In the genomic region with DNA sequence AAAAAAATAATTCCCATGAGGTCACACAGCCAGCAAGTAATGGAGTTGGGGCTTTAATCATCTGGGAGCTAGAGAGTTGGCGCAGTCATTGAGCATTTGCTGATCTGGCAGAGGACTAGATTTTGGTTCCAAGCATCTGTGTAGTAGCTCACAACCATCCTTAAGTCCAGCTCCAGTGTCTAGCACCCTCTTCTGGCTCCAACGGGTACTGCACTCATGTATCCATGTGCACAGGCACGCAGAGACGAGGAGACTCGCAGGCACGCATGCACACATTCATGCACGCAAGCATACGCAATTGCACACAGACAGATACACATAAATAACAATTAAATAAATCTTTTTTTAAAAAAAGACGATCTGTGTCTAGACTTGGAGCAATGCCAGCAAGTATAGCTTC, we compare ENCODE assay signal across 11 mouse cellular contexts.
DNase-seq lines count a peak whose midpoint lies in the region; ATAC-seq and TF ChIP-seq lines count a peak whose summit lies in the region.
"Had no signal": no experiment of that assay in that cellular context is flagged by ENCODE, and none has a peak within 500 bp of the region (broad histone marks: within the 10 kb centered on the region; RNA-seq: fewer than 3 reads in every experiment).

No protein-coding gene starts in this region.

- TF ChIP-seq POLR2A in small intestine, adult 2 months (IDR thresholded peaks at IDR 0.05; ENCODE audit: low read depth, low read length), result no peak

- H3K27ac ChIP-seq in intestine, postnatal 0 days (ENCODE audit: low read depth, low read length), result no peak overlapping the region
- H3K27ac ChIP-seq in intestine, embryonic 16.5 days (ENCODE audit: low read length), result no peak overlapping the region
- H3K27ac ChIP-seq in small intestine, adult 2 months (ENCODE audit: insufficient read depth, low read depth, low read length), result no peak overlapping the region
- H3K27ac ChIP-seq in midbrain, embryonic 16.5 days (ENCODE audit: low read length), result no peak overlapping the region
- H3K27ac ChIP-seq: hindbrain, embryonic 15.5 days; liver, embryonic 15.5 days had no signal

- no peak overlapping the region for H3K4me3 ChIP-seq in intestine, postnatal 0 days (ENCODE audit: low read depth, low read length)
- H3K4me3 ChIP-seq in intestine, embryonic 16.5 days (ENCODE audit: low read length), result no peak overlapping the region
- H3K4me3 ChIP-seq in small intestine, adult 2 months (ENCODE audit: low read depth, low read length), result no peak overlapping the region
- no peak overlapping the region for H3K4me3 ChIP-seq in midbrain, embryonic 16.5 days (ENCODE audit: low read depth, low read length)
- H3K4me3 ChIP-seq: hindbrain, embryonic 15.5 days; liver, embryonic 15.5 days had no signal

- H3K4me2 ChIP-seq in intestine, postnatal 0 days (replicated peaks; ENCODE audit: low read depth), result no peak overlapping the region
- no peak overlapping the region for H3K4me2 ChIP-seq in intestine, embryonic 16.5 days (ENCODE audit: low read depth, low read length)
- no peak overlapping the region for H3K4me2 ChIP-seq in midbrain, embryonic 16.5 days (ENCODE audit: low read length)
- H3K4me2 ChIP-seq: hindbrain, embryonic 15.5 days; liver, embryonic 15.5 days had no signal

- H3K27me3 ChIP-seq in intestine, postnatal 0 days (replicated peaks; ENCODE audit: control insufficient read depth, insufficient read depth, low read length), result no peaks in the 10 kb centered on the region
- H3K27me3 ChIP-seq in intestine, embryonic 16.5 days (replicated peaks; ENCODE audit: control insufficient read depth, insufficient read depth, low read length), result no peaks in the 10 kb centered on the region
- H3K27me3 ChIP-seq in small intestine, adult 2 months (ENCODE audit: control insufficient read depth, insufficient read depth, low read length), result no peaks in the 10 kb centered on the region
- H3K27me3 ChIP-seq in midbrain, embryonic 16.5 days (ENCODE audit: control insufficient read depth, insufficient read depth, low read depth, low read length), result no peaks in the 10 kb centered on the region
- H3K27me3 ChIP-seq: hindbrain, embryonic 15.5 days; liver, embryonic 15.5 days had no signal

- no peak for ATAC-seq in intestine, postnatal 0 days
- ATAC-seq in intestine, embryonic 16.5 days, result no peak
- ATAC-seq in midbrain, embryonic 16.5 days, result no peak

- DNase-seq in lung, postnatal 36 days, result peak; percentile 6
- DNase-seq in lung, postnatal 4 days, result no peak
- DNase-seq in NIH3T3 (ENCODE audit: low read depth), result peak; percentile 30
- no peak for DNase-seq in adrenal gland, adult 8-10 months
- DNase-seq: layer of hippocampus, adult 9-11 months had no signal

- 0 out of 2 replicates have a peak, but pooled peaks cover under 1% of the 10 kb centered on the region for H3K9me3 ChIP-seq in intestine, postnatal 0 days (ENCODE audit: control insufficient read depth)
- H3K9me3 ChIP-seq in intestine, embryonic 16.5 days (ENCODE audit: control insufficient read depth, low read length), result 0 out of 2 replicates have a peak, but pooled peaks cover 5% of the 10 kb centered on the region
- H3K9me3 ChIP-seq in midbrain, embryonic 16.5 days (replicated peaks; ENCODE audit: control insufficient read depth, low read length, poor library complexity, severe bottlenecking), result peaks cover 2% of the 10 kb centered on the region; the same call in 1 of the 2 replicates
- H3K9me3 ChIP-seq: hindbrain, embryonic 15.5 days; liver, embryonic 15.5 days had no signal

- no peak overlapping the region for H3K9ac ChIP-seq in intestine, postnatal 0 days (ENCODE audit: low read depth, low read length)
- H3K9ac ChIP-seq in intestine, embryonic 16.5 days (ENCODE audit: low read depth, low read length), result no peak overlapping the region
- no peak overlapping the region for H3K9ac ChIP-seq in midbrain, embryonic 16.5 days (ENCODE audit: low read depth, low read length)
- H3K9ac ChIP-seq: hindbrain, embryonic 15.5 days; liver, embryonic 15.5 days had no signal

- TF ChIP-seq CTCF in intestine, postnatal 0 days (IDR thresholded peaks at IDR 0.05; ENCODE audit: low read depth), result peak; percentile 64
- peak; percentile 48; the same call in 1 of the 2 replicates for TF ChIP-seq CTCF in small intestine, adult 2 months (IDR thresholded peaks at IDR 0.05; ENCODE audit: extremely low read depth, insufficient read length, insufficient replicate concordance, low read depth, low read length)

- no peaks in the 10 kb centered on the region for H3K4me1 ChIP-seq in intestine, postnatal 0 days (replicated peaks; ENCODE audit: control insufficient read depth, insufficient read depth, low read length)
- H3K4me1 ChIP-seq in intestine, embryonic 16.5 days (ENCODE audit: control insufficient read depth, insufficient read depth, low read length), result no peaks in the 10 kb centered on the region; the same call in 1 of the 2 replicates
- H3K4me1 ChIP-seq in small intestine, adult 2 months (ENCODE audit: control insufficient read depth, insufficient read depth, insufficient read length, low read length), result no peaks in the 10 kb centered on the region
- H3K4me1 ChIP-seq in midbrain, embryonic 16.5 days (ENCODE audit: control insufficient read depth, insufficient read depth, low read length), result no peaks in the 10 kb centered on the region
- H3K4me1 ChIP-seq: liver, embryonic 15.5 days had no signal

- WGBS in intestine, postnatal 0 days, result 93% methylated on average over 9 of the region's 9 CpGs
- 90% methylated on average over 9 of the region's 9 CpGs for WGBS in intestine, embryonic 16.5 days
- WGBS in small intestine, adult 2 months, result 92% methylated on average over 9 of the region's 9 CpGs
- 92% methylated on average over 9 of the region's 9 CpGs for WGBS in midbrain, embryonic 16.5 days

- no peaks in the 10 kb centered on the region for H3K36me3 ChIP-seq in intestine, postnatal 0 days (ENCODE audit: control insufficient read depth, insufficient read depth)
- no peaks in the 10 kb centered on the region for H3K36me3 ChIP-seq in intestine, embryonic 16.5 days (ENCODE audit: control insufficient read depth, insufficient read depth, low read length)
- H3K36me3 ChIP-seq in small intestine, adult 2 months (ENCODE audit: control insufficient read depth, insufficient read depth, low read length), result no peaks in the 10 kb centered on the region
- H3K36me3 ChIP-seq in midbrain, embryonic 16.5 days (ENCODE audit: control insufficient read depth, insufficient read depth, low read length), result no peaks in the 10 kb centered on the region
- H3K36me3 ChIP-seq: hindbrain, embryonic 15.5 days; liver, embryonic 15.5 days had no signal

Comparison
In these comparisons a context has a peak if more than half of its experiments do, and no peak if none do; other contexts are left out.
1. DNase-seq: peak in lung, postnatal 36 days (single experiment) and NIH3T3 (single experiment); none in lung, postnatal 4 days (0 of 2) and adrenal gland, adult 8-10 months (single experiment).